Mouse (Mus musculus): ENCODE data around the gene Adcy7. TPM values are rescaled to one million over a fixed set of nuclear protein-coding genes. Genes with fewer than 3 reads are reported as not detected.

Adcy7 gene
- polyA plus RNA-seq, 1 experiment, result 5.4 TPM

GRCm38 (mm10) chr8:88318151-88318550 is 45.9 kb downstream of the Adcy7 start:
- no peak overlapping the region for H3K4me3 ChIP-seq (replicated peaks; ENCODE audit: insufficient read depth, low read depth, low read length)
- no peak overlapping the region for H3K27ac ChIP-seq (ENCODE audit: insufficient read depth, low read length)
- DNase-seq, result peak in 1 of 2 experiments; percentile 4
- TF ChIP-seq POLR2A (IDR thresholded peaks at IDR 0.05; ENCODE audit: borderline replicate concordance, insufficient read depth, low read length) (no peak), CTCF (IDR thresholded peaks at IDR 0.05; ENCODE audit: borderline replicate concordance, insufficient read depth, low read depth, low read length) (no peak)
- no peaks in the 10 kb centered on the region for H3K27me3 ChIP-seq (ENCODE audit: control insufficient read depth, insufficient read depth, low read length)
- H3K4me1 ChIP-seq (ENCODE audit: control insufficient read depth, insufficient read depth, low read length), result peaks cover 2% of the 10 kb centered on the region; the same call in 1 of the 2 replicates
- 97% methylated on average over 8 of the region's 8 CpGs for WGBS

GRCm38 (mm10) chr8:88320134-88320533 is 47.9 kb downstream of the Adcy7 start:
- DNase-seq, result peak in 1 of 2 experiments; percentile 6
- Histone ChIP-seq H3K4me3 (replicated peaks; ENCODE audit: insufficient read depth, low read depth, low read length) (no peak overlapping the region), H3K4me1 (ENCODE audit: control insufficient read depth, insufficient read depth, low read length) (no peaks in the 10 kb centered on the region), H3K27ac (ENCODE audit: insufficient read depth, low read length) (no peak overlapping the region), H3K27me3 (ENCODE audit: control insufficient read depth, insufficient read depth, low read length) (no peaks in the 10 kb centered on the region)
- no peak for TF ChIP-seq POLR2A (IDR thresholded peaks at IDR 0.05; ENCODE audit: borderline replicate concordance, insufficient read depth, low read length)
- TF ChIP-seq CTCF (IDR thresholded peaks at IDR 0.05; ENCODE audit: borderline replicate concordance, insufficient read depth, low read depth, low read length), result no peak
- 91% methylated on average over 6 of the region's 6 CpGs for WGBS

- no peak for DNase-seq
- H3K4me1 ChIP-seq (ENCODE audit: control insufficient read depth, insufficient read depth, low read length), result no peaks in the 10 kb centered on the region
- 94% methylated on average over 5 of the region's 5 CpGs for WGBS
- TF ChIP-seq POLR2A (IDR thresholded peaks at IDR 0.05; ENCODE audit: borderline replicate concordance, insufficient read depth, low read length), result no peak
- no peak for TF ChIP-seq CTCF (IDR thresholded peaks at IDR 0.05; ENCODE audit: borderline replicate concordance, insufficient read depth, low read depth, low read length)
- H3K27ac ChIP-seq (ENCODE audit: insufficient read depth, low read length), result no peak overlapping the region
- H3K27me3 ChIP-seq (ENCODE audit: control insufficient read depth, insufficient read depth, low read length), result no peaks in the 10 kb centered on the region
- no peak overlapping the region for H3K4me3 ChIP-seq (replicated peaks; ENCODE audit: insufficient read depth, low read depth, low read length)
These were observed 49.2 kb downstream of the Adcy7 start for GRCm38 (mm10) chr8:88321387-88321786.

- no peak for DNase-seq
- no peaks in the 10 kb centered on the region for H3K4me1 ChIP-seq (ENCODE audit: control insufficient read depth, insufficient read depth, low read length)
- no peak overlapping the region for H3K27ac ChIP-seq (ENCODE audit: insufficient read depth, low read length)
- 80% methylated on average over 5 of the region's 5 CpGs for WGBS
- no peaks in the 10 kb centered on the region for H3K27me3 ChIP-seq (ENCODE audit: control insufficient read depth, insufficient read depth, low read length)
- TF ChIP-seq CTCF (IDR thresholded peaks at IDR 0.05; ENCODE audit: borderline replicate concordance, insufficient read depth, low read depth, low read length), result no peak
- no peak for TF ChIP-seq POLR2A (IDR thresholded peaks at IDR 0.05; ENCODE audit: borderline replicate concordance, insufficient read depth, low read length)
- no peak overlapping the region for H3K4me3 ChIP-seq (replicated peaks; ENCODE audit: insufficient read depth, low read depth, low read length)
These were observed 51.3 kb downstream of the Adcy7 start for GRCm38 (mm10) chr8:88323523-88323922.

GRCm38 (mm10) chr8:88324760-88325159 is 52.6 kb downstream of the Adcy7 start:
- no peaks in the 10 kb centered on the region for H3K27me3 ChIP-seq (ENCODE audit: control insufficient read depth, insufficient read depth, low read length)
- DNase-seq, result no peak
- TF ChIP-seq POLR2A (IDR thresholded peaks at IDR 0.05; ENCODE audit: borderline replicate concordance, insufficient read depth, low read length), result no peak
- TF ChIP-seq CTCF (IDR thresholded peaks at IDR 0.05; ENCODE audit: borderline replicate concordance, insufficient read depth, low read depth, low read length), result no peak
- 85% methylated on average over 11 of the region's 11 CpGs for WGBS
- no peak overlapping the region for H3K4me3 ChIP-seq (replicated peaks; ENCODE audit: insufficient read depth, low read depth, low read length)
- H3K27ac ChIP-seq (ENCODE audit: insufficient read depth, low read length), result no peak overlapping the region
- H3K4me1 ChIP-seq (ENCODE audit: control insufficient read depth, insufficient read depth, low read length), result no peaks in the 10 kb centered on the region

- 68% methylated on average over 5 of the region's 5 CpGs for WGBS
- no peak for TF ChIP-seq CTCF (IDR thresholded peaks at IDR 0.05; ENCODE audit: borderline replicate concordance, insufficient read depth, low read depth, low read length)
These were observed 53.0 kb downstream of the Adcy7 start for GRCm38 (mm10) chr8:88325251-88325650.

GRCm38 (mm10) chr8:88325795-88326194 is 53.6 kb downstream of the Adcy7 start:
- TF ChIP-seq POLR2A (IDR thresholded peaks at IDR 0.05; ENCODE audit: borderline replicate concordance, insufficient read depth, low read length), result no peak
- TF ChIP-seq CTCF (IDR thresholded peaks at IDR 0.05; ENCODE audit: borderline replicate concordance, insufficient read depth, low read depth, low read length), result no peak
- Histone ChIP-seq H3K27ac (ENCODE audit: insufficient read depth, low read length) (no peak overlapping the region), H3K27me3 (ENCODE audit: control insufficient read depth, insufficient read depth, low read length) (no peaks in the 10 kb centered on the region), H3K4me1 (ENCODE audit: control insufficient read depth, insufficient read depth, low read length) (no peaks in the 10 kb centered on the region), H3K4me3 (replicated peaks; ENCODE audit: insufficient read depth, low read depth, low read length) (no peak overlapping the region)
- WGBS, result 95% methylated on average over 5 of the region's 5 CpGs
- DNase-seq, result no peak

More at GRCm38 (mm10) chr8:88325251-88325650, 53.0 kb downstream of the Adcy7 start:
- Histone ChIP-seq H3K27me3 (ENCODE audit: control insufficient read depth, insufficient read depth, low read length) (no peaks in the 10 kb centered on the region), H3K4me1 (ENCODE audit: control insufficient read depth, insufficient read depth, low read length) (no peaks in the 10 kb centered on the region), H3K4me3 (replicated peaks; ENCODE audit: insufficient read depth, low read depth, low read length) (no peak overlapping the region), H3K27ac (ENCODE audit: insufficient read depth, low read length) (no peak overlapping the region)
- DNase-seq, result no peak

- no peaks in the 10 kb centered on the region for H3K27me3 ChIP-seq (ENCODE audit: control insufficient read depth, insufficient read depth, low read length)
- no peak for DNase-seq
- H3K4me1 ChIP-seq (ENCODE audit: control insufficient read depth, insufficient read depth, low read length), result no peaks in the 10 kb centered on the region
- TF ChIP-seq POLR2A (IDR thresholded peaks at IDR 0.05; ENCODE audit: borderline replicate concordance, insufficient read depth, low read length) (no peak), CTCF (IDR thresholded peaks at IDR 0.05; ENCODE audit: borderline replicate concordance, insufficient read depth, low read depth, low read length) (no peak)
- H3K4me3 ChIP-seq (replicated peaks; ENCODE audit: insufficient read depth, low read depth, low read length), result no peak overlapping the region
- no peak overlapping the region for H3K27ac ChIP-seq (ENCODE audit: insufficient read depth, low read length)
- WGBS, result 98% methylated on average over 12 of the region's 12 CpGs
These were observed 54.1 kb downstream of the Adcy7 start for GRCm38 (mm10) chr8:88326328-88326727.

All from cerebellum, adult 2 months (tissue).